Mouse (Mus musculus) limb, embryonic 11.5 days (tissue): ENCODE measurements around the gene Dmrt1. TPM values are rescaled to one million over a fixed set of nuclear protein-coding genes. Genes with fewer than 3 reads are reported as not detected.

Source experiments
- ATAC-seq: fragments of 200-750 bp; cut with Nextera tagmentation; 2 replicates; pipeline ENCODE4 v1.8.0; 2017; ENCODE audit warnings: low read depth; ENCODE audit not compliant: insufficient number of reproducible peaks, low FRiP score, low TSS enrichment
- DNase-seq: peaks from one replicate; pipeline ENCODE4 v3.0.0-alpha.2; 2015; ENCODE audit warnings: low spot score
- H3K27ac ChIP-seq: fragments of 300-500 bp; sonication (generic); replicated peaks from 2 replicates; pipeline ENCODE4 v1.5.1; 2014; ENCODE audit warnings: low read depth, mild to moderate bottlenecking, low read length
- H3K27me3 ChIP-seq: fragments of 300-500 bp; sonication (generic); 2 replicates; pipeline ENCODE4 v1.6.1; 2014; ENCODE audit warnings: mild to moderate bottlenecking, low read length, mixed read lengths; ENCODE audit not compliant: control insufficient read depth, insufficient read depth
- H3K36me3 ChIP-seq: fragments of 300-500 bp; sonication (generic); 2 replicates; pipeline ENCODE4 v1.6.1; 2014; ENCODE audit warnings: mild to moderate bottlenecking, low read length, moderate library complexity, mixed read lengths; ENCODE audit not compliant: control insufficient read depth, insufficient read depth
- H3K4me1 ChIP-seq: fragments of 300-500 bp; sonication (generic); 2 replicates; pipeline ENCODE4 v1.6.1; 2014; ENCODE audit warnings: low read length, mixed read lengths; ENCODE audit not compliant: control insufficient read depth, insufficient read depth
- H3K4me2 ChIP-seq: fragments of 300-500 bp; sonication (generic); 2 replicates; pipeline ENCODE4 v1.6.1; 2014; ENCODE audit warnings: low read depth, mild to moderate bottlenecking, moderate library complexity; ENCODE audit not compliant: severe bottlenecking
- H3K4me3 ChIP-seq: fragments of 300-500 bp; sonication (generic); 2 replicates; pipeline ENCODE4 v1.5.1; 2014; ENCODE audit warnings: low read depth, low read length
- H3K9ac ChIP-seq: fragments of 300-500 bp; sonication (generic); 2 replicates; pipeline ENCODE4 v1.6.1; 2014; ENCODE audit warnings: mild to moderate bottlenecking, low read length
- H3K9me3 ChIP-seq: fragments of 300-500 bp; sonication (generic); 2 replicates; pipeline ENCODE4 v1.6.1; 2016; ENCODE audit warnings: low read length; ENCODE audit not compliant: control insufficient read depth
- WGBS: fragments of 180-500 bp; shearing (Covaris S2); extraction: QIAGEN DNeasy Blood & Tissue Kit; methylation state at CpG from one replicate; pipeline ENCODE4 v1.1.7; 2014; 5-methylcytosine and 5-hydroxymethylcytosine counted together
- polyA plus RNA-seq: library from polyadenylated mRNA; unstranded; fragments of >200 nt; fragmentation: Nextera tagmentation; extraction: Ambion mirVana; gene quantifications from 2 replicates; pipeline ENCODE4 v1.2.1, GENCODE M21; 2014

The Dmrt1 gene
- polyA plus RNA-seq, 1 experiment from 2014 or later, result 0.23 TPM

GRCm38 (mm10) chr19:25622291-25623251 is 117.2 kb downstream of the Dmrt1 start:
- peak; percentile 78; the same call in 1 of the 2 replicates for ATAC-seq
- WGBS, result 30% methylated on average over 54 of the region's 54 CpGs
- Histone ChIP-seq H3K4me3 (no peak overlapping the region; the same call in 1 of the 2 replicates), H3K9ac (no peak overlapping the region), H3K27ac (no peak overlapping the region), H3K27me3 (peaks cover 43% of the 10 kb centered on the region), H3K4me2 (peak overlapping the region; percentile 41), H3K9me3 (no peaks in the 10 kb centered on the region), H3K4me1 (no peaks in the 10 kb centered on the region), H3K36me3 (no peaks in the 10 kb centered on the region)
- DNase-seq, result peak; percentile 86

GRCm38 (mm10) chr19:25628490-25628889 is 123.1 kb downstream of the Dmrt1 start:
- no peaks in the 10 kb centered on the region for H3K9me3 ChIP-seq
- H3K36me3 ChIP-seq, result no peaks in the 10 kb centered on the region
- peak; percentile 86 for DNase-seq
- H3K4me3 ChIP-seq, result no peak overlapping the region
- ATAC-seq, result no peak
- H3K4me1 ChIP-seq, result no peaks in the 10 kb centered on the region
- H3K27me3 ChIP-seq, result peaks cover 32% of the 10 kb centered on the region
- H3K9ac ChIP-seq, result no peak overlapping the region
- no peak overlapping the region for H3K27ac ChIP-seq
- no peak overlapping the region for H3K4me2 ChIP-seq
- 10% methylated on average over 9 of the region's 9 CpGs for WGBS

- H3K4me2 ChIP-seq, result no peak overlapping the region
- 89% methylated on average over 5 of the region's 5 CpGs for WGBS
- H3K9ac ChIP-seq, result peak overlapping the region; percentile 18; the same call in 1 of the 2 replicates
- no peak overlapping the region for H3K4me3 ChIP-seq
- H3K36me3 ChIP-seq, result no peaks in the 10 kb centered on the region
- H3K9me3 ChIP-seq, result no peaks in the 10 kb centered on the region
- no peaks in the 10 kb centered on the region for H3K27me3 ChIP-seq
- no peak for DNase-seq
- ATAC-seq, result no peak
- H3K4me1 ChIP-seq, result no peaks in the 10 kb centered on the region
- no peak overlapping the region for H3K27ac ChIP-seq
Observed at GRCm38 (mm10) chr19:25635119-25635518, 129.7 kb downstream of the Dmrt1 start.

DNA sequence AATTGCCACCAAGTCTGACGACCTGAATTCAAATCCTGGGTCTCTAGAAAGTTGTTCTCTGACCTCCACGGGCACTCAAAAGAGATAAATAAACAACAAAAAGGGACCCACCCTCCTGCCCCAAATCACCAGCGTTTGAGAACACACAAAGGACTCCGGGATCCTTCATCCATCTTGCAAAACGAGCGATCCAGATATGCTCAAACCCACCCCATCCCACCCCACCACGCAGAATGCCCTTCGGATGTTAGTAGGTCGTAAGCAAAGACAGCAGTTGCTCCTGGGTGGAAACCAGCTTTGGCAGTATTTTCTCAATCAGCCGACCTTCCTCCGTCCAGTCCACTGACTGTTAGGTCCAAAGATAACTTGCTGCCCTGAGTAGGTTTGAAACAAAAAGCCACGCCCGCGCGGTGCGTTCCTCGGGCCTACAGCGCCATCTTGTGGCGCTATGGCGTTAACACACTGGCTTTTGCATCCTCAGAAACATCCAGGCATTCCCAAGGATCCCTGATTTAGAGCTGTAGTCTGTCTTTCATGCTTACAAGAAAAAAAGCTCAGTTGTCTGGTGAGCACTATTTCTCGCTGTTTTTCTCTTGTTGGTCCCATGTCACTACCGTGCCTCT is 130.3 kb downstream of the Dmrt1 start:
- H3K9me3 ChIP-seq, result no peaks in the 10 kb centered on the region
- DNase-seq, result peak; percentile 87
- no peaks in the 10 kb centered on the region for H3K36me3 ChIP-seq
- peak overlapping the region; percentile 18 for H3K9ac ChIP-seq
- no peaks in the 10 kb centered on the region for H3K27me3 ChIP-seq
- H3K4me2 ChIP-seq, result peak overlapping the region; percentile 35; the same call in 1 of the 2 replicates
- H3K4me1 ChIP-seq, result no peaks in the 10 kb centered on the region
- WGBS, result 17% methylated on average over 22 of the region's 22 CpGs
- no peak for ATAC-seq
- H3K4me3 ChIP-seq, result peak overlapping the region; percentile 18; the same call in 1 of the 2 replicates
- H3K27ac ChIP-seq, result no peak overlapping the region

DNA sequence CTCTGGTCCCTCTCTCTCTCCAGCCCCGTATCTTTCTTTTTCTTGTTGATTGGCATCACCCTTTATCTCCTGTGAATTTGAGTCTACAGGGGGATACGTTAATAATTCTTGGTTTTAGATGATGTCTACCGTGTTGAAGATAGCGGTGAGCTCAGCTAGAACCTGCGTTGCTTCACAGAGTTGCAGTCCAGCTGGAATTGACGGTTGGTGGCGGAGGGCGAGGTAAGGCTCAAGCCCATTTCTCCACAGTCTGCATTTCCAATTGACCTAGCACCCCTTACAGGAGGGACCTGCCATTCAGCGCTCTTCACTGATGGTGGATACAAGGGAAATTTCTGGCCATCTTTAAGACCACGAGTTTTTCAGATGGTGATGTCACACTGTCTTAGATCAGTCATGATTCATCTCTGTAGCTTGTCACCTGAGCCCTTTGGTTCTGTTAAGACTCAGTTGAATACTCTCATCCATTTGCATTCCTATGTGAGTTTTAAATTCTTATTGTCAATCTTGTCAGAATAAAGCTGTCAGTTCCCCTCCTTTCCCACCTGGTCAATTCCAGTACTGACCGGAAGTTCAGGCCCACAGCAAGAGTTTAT is 133.4 kb downstream of the Dmrt1 start:
- Histone ChIP-seq H3K4me2 (no peak overlapping the region), H3K4me3 (no peak overlapping the region), H3K27ac (no peak overlapping the region), H3K36me3 (no peaks in the 10 kb centered on the region), H3K27me3 (no peaks in the 10 kb centered on the region), H3K9ac (no peak overlapping the region), H3K9me3 (no peaks in the 10 kb centered on the region), H3K4me1 (no peaks in the 10 kb centered on the region)
- no peak for ATAC-seq
- no peak for DNase-seq
- 76% methylated on average over 11 of the region's 11 CpGs for WGBS

- no peaks in the 10 kb centered on the region for H3K27me3 ChIP-seq
- no peaks in the 10 kb centered on the region for H3K4me1 ChIP-seq
- no peak overlapping the region for H3K9ac ChIP-seq
- ATAC-seq, result no peak
- no peaks in the 10 kb centered on the region for H3K36me3 ChIP-seq
- H3K9me3 ChIP-seq, result no peaks in the 10 kb centered on the region
- DNase-seq, result no peak
- H3K4me3 ChIP-seq, result no peak overlapping the region
- 92% methylated on average over 6 of the region's 6 CpGs for WGBS
- H3K4me2 ChIP-seq, result no peak overlapping the region
- no peak overlapping the region for H3K27ac ChIP-seq
Observed at GRCm38 (mm10) chr19:25641786-25642185, 136.4 kb downstream of the Dmrt1 start.

GRCm38 (mm10) chr19:25647136-25647535 is 141.7 kb downstream of the Dmrt1 start:
- ATAC-seq (no peak), DNase-seq (no peak)
- Histone ChIP-seq H3K27me3 (no peaks in the 10 kb centered on the region), H3K9me3 (no peaks in the 10 kb centered on the region), H3K4me3 (no peak overlapping the region), H3K4me1 (no peaks in the 10 kb centered on the region), H3K27ac (no peak overlapping the region), H3K36me3 (no peaks in the 10 kb centered on the region), H3K4me2 (no peak overlapping the region), H3K9ac (no peak overlapping the region)
- whole genome bisulfite sequencing, result 66% methylated on average over 3 of the region's 3 CpGs

- Histone ChIP-seq H3K9ac (no peak overlapping the region), H3K27ac (no peak overlapping the region), H3K9me3 (no peaks in the 10 kb centered on the region), H3K4me2 (no peak overlapping the region), H3K27me3 (no peaks in the 10 kb centered on the region), H3K4me1 (no peaks in the 10 kb centered on the region), H3K4me3 (no peak overlapping the region), H3K36me3 (no peaks in the 10 kb centered on the region)
- no peak for DNase-seq
- ATAC-seq, result no peak
- WGBS, result 76% methylated on average over 4 of the region's 4 CpGs
Observed at GRCm38 (mm10) chr19:25648701-25649100, 143.3 kb downstream of the Dmrt1 start.
